Mouse (Mus musculus) testis, adult 2 months (tissue): ENCODE data around the gene Cpne8. TPM values are rescaled to one million over a fixed set of nuclear protein-coding genes. Genes with fewer than 3 reads are reported as not detected.

Experiments used
- H3K27ac ChIP-seq: fragments of 200-500 bp; 2 replicates; pipeline ENCODE4 v1.5.1; 2012; ENCODE audit warnings: low read depth, low read length; ENCODE audit not compliant: control insufficient read depth, insufficient read depth
- H3K27me3 ChIP-seq: fragments of 200-500 bp; 2 replicates; pipeline ENCODE4 v1.6.1; 2012; ENCODE audit warnings: mild to moderate bottlenecking, low read length, moderate library complexity; ENCODE audit not compliant: control insufficient read depth, insufficient read depth
- H3K36me3 ChIP-seq: fragments of 200-500 bp; 2 replicates; pipeline ENCODE4 v1.6.1; 2012; ENCODE audit warnings: mild to moderate bottlenecking, low read length; ENCODE audit not compliant: control insufficient read depth, insufficient read depth
- H3K4me1 ChIP-seq: fragments of 200-500 bp; 2 replicates; pipeline ENCODE4 v1.6.1; 2012; ENCODE audit warnings: low read length; ENCODE audit not compliant: control insufficient read depth, insufficient read depth
- H3K4me3 ChIP-seq: fragments of 200-500 bp; 2 replicates; pipeline ENCODE4 v1.5.1; 2012; ENCODE audit warnings: low read depth, mild to moderate bottlenecking, low read length, moderate library complexity, mixed read lengths; ENCODE audit not compliant: control insufficient read depth
- CTCF ChIP-seq: fragments of 200-500 bp; IDR thresholded peaks from 2 replicates; pipeline ENCODE4 v1.5.1; 2012; ENCODE audit warnings: low read depth, mild to moderate bottlenecking, inconsistent platforms, low read length, moderate library complexity; ENCODE audit not compliant: control insufficient read depth, insufficient read depth, insufficient replicate concordance
- POLR2A ChIP-seq: fragments of 200-500 bp; IDR thresholded peaks from 2 replicates; pipeline ENCODE4 v1.6.1; 2012; ENCODE audit warnings: low read depth, mild to moderate bottlenecking, inconsistent platforms, low read length, moderate library complexity; ENCODE audit not compliant: control insufficient read depth
- polyA plus RNA-seq: library from polyadenylated mRNA; depleted of rRNA; stranded (reverse); fragments of >200 nt; gene quantifications from 2 replicates; pipeline ENCODE4 v1.2.3, GENCODE M21; 2012

Gene Cpne8
- polyA plus RNA-seq, 1 experiment, result 3.6 TPM

- TF ChIP-seq POLR2A, result no peak
- no peak for TF ChIP-seq CTCF
- Histone ChIP-seq H3K4me1 (no peaks in the 10 kb centered on the region), H3K27me3 (no peaks in the 10 kb centered on the region), H3K4me3 (no peak overlapping the region), H3K27ac (no peak overlapping the region), H3K36me3 (no peaks in the 10 kb centered on the region)
Observed at GRCm38 (mm10) chr15:90609836-90610415, 69.3 kb downstream of the Cpne8 start.

GRCm38 (mm10) chr15:90608368-90608767 is 70.9 kb downstream of the Cpne8 start:
- Histone ChIP-seq H3K4me3 (no peak overlapping the region), H3K36me3 (no peaks in the 10 kb centered on the region), H3K4me1 (no peaks in the 10 kb centered on the region), H3K27ac (no peak overlapping the region), H3K27me3 (no peaks in the 10 kb centered on the region)
- TF ChIP-seq CTCF, result no peak
- TF ChIP-seq POLR2A, result no peak

- Histone ChIP-seq H3K27me3 (no peaks in the 10 kb centered on the region), H3K4me3 (no peak overlapping the region), H3K27ac (no peak overlapping the region), H3K4me1 (no peaks in the 10 kb centered on the region), H3K36me3 (no peaks in the 10 kb centered on the region)
- TF ChIP-seq CTCF (no peak), POLR2A (no peak)
Observed at GRCm38 (mm10) chr15:90607181-90607580, 72.1 kb downstream of the Cpne8 start.

- H3K4me1 ChIP-seq, result no peaks in the 10 kb centered on the region
- no peak overlapping the region for H3K4me3 ChIP-seq
- H3K27me3 ChIP-seq, result no peaks in the 10 kb centered on the region
- H3K27ac ChIP-seq, result no peak overlapping the region
- TF ChIP-seq POLR2A (no peak), CTCF (no peak)
- no peaks in the 10 kb centered on the region for H3K36me3 ChIP-seq
Observed at GRCm38 (mm10) chr15:90603676-90604075, 75.6 kb downstream of the Cpne8 start.

GRCm38 (mm10) chr15:90597715-90598497 is 81.3 kb downstream of the Cpne8 start:
- no peaks in the 10 kb centered on the region for H3K36me3 ChIP-seq
- TF ChIP-seq POLR2A (no peak), CTCF (no peak)

GRCm38 (mm10) chr15:90595592-90595991 is 83.6 kb downstream of the Cpne8 start:
- H3K27ac ChIP-seq, result no peak overlapping the region
- H3K36me3 ChIP-seq, result no peaks in the 10 kb centered on the region
- H3K27me3 ChIP-seq, result no peaks in the 10 kb centered on the region
- H3K4me3 ChIP-seq, result no peak overlapping the region
- TF ChIP-seq CTCF (no peak), POLR2A (no peak)
- no peaks in the 10 kb centered on the region for H3K4me1 ChIP-seq

More at GRCm38 (mm10) chr15:90597715-90598497, 81.3 kb downstream of the Cpne8 start:
- Histone ChIP-seq H3K27me3 (no peaks in the 10 kb centered on the region), H3K4me1 (no peaks in the 10 kb centered on the region), H3K4me3 (no peak overlapping the region), H3K27ac (no peak overlapping the region)

GRCm38 (mm10) chr15:90589587-90589986 is 89.6 kb downstream of the Cpne8 start:
- Histone ChIP-seq H3K27ac (no peak overlapping the region), H3K4me3 (no peak overlapping the region), H3K36me3 (no peaks in the 10 kb centered on the region), H3K27me3 (no peaks in the 10 kb centered on the region), H3K4me1 (no peaks in the 10 kb centered on the region; the same call in 1 of the 2 replicates)
- no peak for TF ChIP-seq POLR2A

GRCm38 (mm10) chr15:90577402-90577801 is 101.8 kb downstream of the Cpne8 start:
- Histone ChIP-seq H3K27ac (no peak overlapping the region), H3K27me3 (no peaks in the 10 kb centered on the region), H3K4me3 (no peak overlapping the region), H3K4me1 (no peaks in the 10 kb centered on the region), H3K36me3 (no peaks in the 10 kb centered on the region)
- TF ChIP-seq CTCF (no peak), POLR2A (no peak)
